ENCODE assay signal across 14 mouse cellular contexts in the genomic region with DNA sequence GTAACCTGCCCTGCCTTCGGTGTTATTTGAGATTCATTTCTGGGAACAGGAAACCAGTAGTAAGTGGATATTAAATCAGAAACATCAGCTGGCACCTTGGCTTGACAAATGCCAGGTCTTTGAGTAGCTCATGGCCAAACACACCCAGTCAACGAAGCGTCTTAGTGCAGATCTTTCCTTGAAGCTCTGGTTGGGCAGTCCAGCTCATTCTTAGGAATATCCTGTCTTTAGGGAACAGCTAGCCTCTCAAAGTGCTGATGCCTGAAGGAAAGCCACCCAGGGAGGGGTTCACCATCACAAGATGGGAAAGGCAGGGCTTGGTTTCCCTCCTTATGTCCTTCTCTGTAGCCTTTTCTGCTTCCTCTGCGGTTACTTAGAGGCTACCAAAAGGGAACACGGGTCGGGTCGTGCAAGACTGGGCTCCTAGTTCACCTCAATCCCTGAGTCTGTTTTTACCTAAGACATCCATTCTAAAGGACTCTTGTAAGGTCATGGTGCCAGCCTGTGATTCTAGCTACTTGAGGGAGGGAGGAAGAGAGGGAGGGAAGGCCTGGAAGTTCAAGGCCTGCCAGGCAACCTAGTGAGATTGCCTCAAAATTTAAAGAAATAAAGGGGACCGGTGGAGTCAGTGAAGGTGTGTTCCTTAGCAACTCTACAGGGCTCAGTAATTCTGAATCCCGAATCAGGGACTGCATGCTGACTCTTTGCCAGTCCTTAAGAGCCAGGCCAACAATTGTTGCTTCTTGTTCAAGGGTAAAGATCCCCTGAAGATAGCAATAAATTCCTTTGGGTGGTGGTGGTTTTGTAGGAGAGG. TPM values are rescaled to one million over a fixed set of nuclear protein-coding genes. Genes with fewer than 3 reads are reported as not detected.
DNase-seq lines count a peak whose midpoint lies in the region; ATAC-seq and TF ChIP-seq lines count a peak whose summit lies in the region.
"Had no signal": no experiment of that assay in that cellular context is flagged by ENCODE, and none has a peak within 500 bp of the region (broad histone marks: within the 10 kb centered on the region; RNA-seq: fewer than 3 reads in every experiment).

No protein-coding gene starts in this region.

- no peak overlapping the region for H3K4me2 ChIP-seq in forebrain, embryonic 15.5 days (replicated peaks)
- no peak overlapping the region for H3K4me2 ChIP-seq in forebrain, embryonic 14.5 days (ENCODE audit: low read length)
- H3K4me2 ChIP-seq in lung, postnatal 0 days (replicated peaks; ENCODE audit: low read depth, low read length), result no peak overlapping the region
- no peak overlapping the region for H3K4me2 ChIP-seq in limb, embryonic 11.5 days (ENCODE audit: low read depth, severe bottlenecking)
- H3K4me2 ChIP-seq: hindbrain, embryonic 14.5 days; kidney, embryonic 15.5 days; stomach, embryonic 15.5 days had no signal

- H3K27ac ChIP-seq in forebrain, embryonic 15.5 days (replicated peaks), result peak overlapping the region; percentile 4; the same call in 1 of the 2 replicates
- H3K27ac ChIP-seq in forebrain, embryonic 14.5 days (ENCODE audit: low read depth, low read length), result no peak overlapping the region
- H3K27ac ChIP-seq in lung, postnatal 0 days (ENCODE audit: low read length), result peak overlapping the region; percentile 20; the same call in 1 of the 2 replicates
- H3K27ac ChIP-seq in limb, embryonic 11.5 days (replicated peaks; ENCODE audit: low read depth, low read length), result no peak overlapping the region
- H3K27ac ChIP-seq: hindbrain, embryonic 14.5 days; kidney, embryonic 15.5 days; stomach, embryonic 15.5 days had no signal

- H3K4me3 ChIP-seq in forebrain, embryonic 15.5 days, result no peak overlapping the region
- no peak overlapping the region for H3K4me3 ChIP-seq in forebrain, embryonic 14.5 days (ENCODE audit: low read depth, low read length)
- no peak overlapping the region for H3K4me3 ChIP-seq in lung, postnatal 0 days (ENCODE audit: low read depth, low read length)
- no peak overlapping the region for H3K4me3 ChIP-seq in limb, embryonic 11.5 days (ENCODE audit: low read depth, low read length)
- H3K4me3 ChIP-seq: kidney, embryonic 15.5 days; stomach, embryonic 15.5 days had no signal

- 79% methylated on average over 9 of the region's 9 CpGs for WGBS in forebrain, embryonic 15.5 days
- WGBS in forebrain, embryonic 14.5 days, result 83% methylated on average over 9 of the region's 9 CpGs
- 69% methylated on average over 9 of the region's 9 CpGs for WGBS in lung, postnatal 0 days
- WGBS in limb, embryonic 11.5 days, result 85% methylated on average over 9 of the region's 9 CpGs

- H3K4me1 ChIP-seq in forebrain, embryonic 15.5 days, result peaks cover 50% of the 10 kb centered on the region
- no peaks in the 10 kb centered on the region for H3K4me1 ChIP-seq in forebrain, embryonic 14.5 days (ENCODE audit: control insufficient read depth, insufficient read depth, low read length)
- H3K4me1 ChIP-seq in lung, postnatal 0 days (ENCODE audit: insufficient read depth, low read depth, low read length), result peaks cover 4% of the 10 kb centered on the region; the same call in 1 of the 2 replicates
- H3K4me1 ChIP-seq in limb, embryonic 11.5 days (ENCODE audit: control insufficient read depth, insufficient read depth, low read length), result no peaks in the 10 kb centered on the region

- no peaks in the 10 kb centered on the region for H3K9me3 ChIP-seq in forebrain, embryonic 15.5 days
- H3K9me3 ChIP-seq in forebrain, embryonic 14.5 days (replicated peaks; ENCODE audit: control insufficient read depth, low read length), result no peaks in the 10 kb centered on the region
- H3K9me3 ChIP-seq in lung, postnatal 0 days (ENCODE audit: low read length), result no peaks in the 10 kb centered on the region
- H3K9me3 ChIP-seq in limb, embryonic 11.5 days (ENCODE audit: control insufficient read depth, low read length), result no peaks in the 10 kb centered on the region
- H3K9me3 ChIP-seq: kidney, embryonic 15.5 days; stomach, embryonic 15.5 days had no signal

- no peak overlapping the region for H3K9ac ChIP-seq in forebrain, embryonic 15.5 days (replicated peaks)
- H3K9ac ChIP-seq in forebrain, embryonic 14.5 days (ENCODE audit: low read length), result no peak overlapping the region
- H3K9ac ChIP-seq in lung, postnatal 0 days (replicated peaks; ENCODE audit: low read depth), result no peak overlapping the region
- H3K9ac ChIP-seq in limb, embryonic 11.5 days (ENCODE audit: low read length), result no peak overlapping the region
- H3K9ac ChIP-seq: hindbrain, embryonic 14.5 days; kidney, embryonic 15.5 days; stomach, embryonic 15.5 days had no signal

- TF ChIP-seq CTCF in lung, postnatal 0 days (IDR thresholded peaks at IDR 0.05), result no peak

- TF ChIP-seq EP300 in lung, postnatal 0 days (IDR thresholded peaks at IDR 0.05), result no peak

- no peaks in the 10 kb centered on the region for H3K27me3 ChIP-seq in forebrain, embryonic 15.5 days
- no peaks in the 10 kb centered on the region for H3K27me3 ChIP-seq in forebrain, embryonic 14.5 days (replicated peaks; ENCODE audit: control insufficient read depth, insufficient read depth, low read length)
- H3K27me3 ChIP-seq in lung, postnatal 0 days (replicated peaks; ENCODE audit: insufficient read depth, low read length), result no peaks in the 10 kb centered on the region
- no peaks in the 10 kb centered on the region for H3K27me3 ChIP-seq in limb, embryonic 11.5 days (ENCODE audit: control insufficient read depth, insufficient read depth, low read length)
- H3K27me3 ChIP-seq: kidney, embryonic 15.5 days; stomach, embryonic 15.5 days had no signal

- H3K36me3 ChIP-seq in forebrain, embryonic 15.5 days, result peaks cover 61% of the 10 kb centered on the region
- H3K36me3 ChIP-seq in forebrain, embryonic 14.5 days (ENCODE audit: control insufficient read depth, insufficient read depth, low read length), result peaks cover 68% of the 10 kb centered on the region
- peaks cover 46% of the 10 kb centered on the region for H3K36me3 ChIP-seq in lung, postnatal 0 days (ENCODE audit: insufficient read depth, low read length)
- peaks cover 25% of the 10 kb centered on the region for H3K36me3 ChIP-seq in limb, embryonic 11.5 days (ENCODE audit: control insufficient read depth, insufficient read depth, low read length)

- DNase-seq in forebrain, embryonic 14.5 days (ENCODE audit: low spot score), result no peak
- DNase-seq in lung, postnatal 0 days (ENCODE audit: low spot score), result no peak
- DNase-seq in lung, postnatal 4 days, result no peak
- peak; percentile 29 for DNase-seq in MN1 (ENCODE audit: low spot score)
- DNase-seq in limb, embryonic 11.5 days (ENCODE audit: low spot score), result peak; percentile 26
- DNase-seq in yolk sac, embryonic 10.5 days (ENCODE audit: low spot score), result no peak
- DNase-seq in layer of hippocampus, adult 9-10 months (ENCODE audit: low spot score), result no peak
- DNase-seq: adrenal gland, adult 8-10 months; gastrocnemius, postnatal 10 days; lung, postnatal 36 days had no signal

- ATAC-seq in forebrain, embryonic 15.5 days (replicated peaks), result no peak
- ATAC-seq in forebrain, embryonic 14.5 days, result no peak
- no peak for ATAC-seq in lung, postnatal 0 days
- no peak for ATAC-seq in limb, embryonic 11.5 days (ENCODE audit: insufficient number of reproducible peaks, low FRiP score, low TSS enrichment, low read depth)

RNA-seq across cellular contexts. Expression of a gene that starts 13.8 kb away (rescaled TPM):
- polyA plus RNA-seq in forebrain, embryonic 15.5 days (2015; fragmentation: Nextera tagmentation; extraction: Ambion mirVana), result 253 and 267 TPM in 2 replicates
- 220 and 266 TPM in 2 replicates for polyA plus RNA-seq in forebrain, embryonic 14.5 days (2014; fragmentation: Nextera tagmentation; extraction: Ambion mirVana)
- 99.3 and 118 TPM in 2 replicates for polyA plus RNA-seq in lung, postnatal 0 days (2015; fragmentation: Nextera tagmentation; extraction: Ambion mirVana)
- polyA plus RNA-seq in limb, embryonic 11.5 days (2014; fragmentation: Nextera tagmentation; extraction: Ambion mirVana), result 309 and 322 TPM in 2 replicates

RNA-seq across cellular contexts. Expression of a gene that starts 25.6 kb away (rescaled TPM):
- 0.15 and 0.23 TPM in 2 replicates for polyA plus RNA-seq in forebrain, embryonic 15.5 days (2015; fragmentation: Nextera tagmentation; extraction: Ambion mirVana)
- 0.10 and 0.42 TPM in 2 replicates for polyA plus RNA-seq in forebrain, embryonic 14.5 days (2014; fragmentation: Nextera tagmentation; extraction: Ambion mirVana)
- polyA plus RNA-seq in lung, postnatal 0 days (2015; fragmentation: Nextera tagmentation; extraction: Ambion mirVana), result 0.53 and 0.60 TPM in 2 replicates
- 0.09 TPM in 1 of 2 replicates, not detected in the other for polyA plus RNA-seq in limb, embryonic 11.5 days (2014; fragmentation: Nextera tagmentation; extraction: Ambion mirVana)

Comparison
In these comparisons a context has a peak if more than half of its experiments do, and no peak if none do; other contexts are left out.
1. H3K27ac ChIP-seq: peak in forebrain, embryonic 15.5 days (single experiment) and lung, postnatal 0 days (single experiment); none in forebrain, embryonic 14.5 days (single experiment) and limb, embryonic 11.5 days (single experiment).
2. DNase-seq: peak in MN1 (single experiment) and limb, embryonic 11.5 days (single experiment); none in forebrain, embryonic 14.5 days (single experiment), lung, postnatal 0 days (single experiment), lung, postnatal 4 days (0 of 2), yolk sac, embryonic 10.5 days (single experiment) and layer of hippocampus, adult 9-10 months (single experiment).